ENCODE assay signal across 15 mouse cellular contexts in genomic region chr14:33662080-33662479, GRCm38 (mm10).
DNase-seq lines count a peak whose midpoint lies in the region; ATAC-seq lines count a peak whose summit lies in the region.
"Had no signal": no experiment of that assay in that cellular context is flagged by ENCODE, and none has a peak within 500 bp of the region (broad histone marks: within the 10 kb centered on the region; RNA-seq: fewer than 3 reads in every experiment).

No protein-coding gene starts in this region.

- H3K27me3 ChIP-seq in heart, embryonic 12.5 days (replicated peaks), result 0 out of 2 replicates have a peak, but pooled peaks cover 2% of the 10 kb centered on the region
- H3K27me3 ChIP-seq in megakaryocyte, embryonic 14.5 days (replicated peaks), result no peaks in the 10 kb centered on the region
- no peaks in the 10 kb centered on the region for H3K27me3 ChIP-seq in stomach, embryonic 16.5 days (ENCODE audit: control insufficient read depth, insufficient read depth, low read length)

- H3K27ac ChIP-seq in heart, embryonic 12.5 days (ENCODE audit: poor library complexity, severe bottlenecking), result no peak overlapping the region
- H3K27ac ChIP-seq in stomach, embryonic 16.5 days (ENCODE audit: low read length), result no peak overlapping the region
- H3K27ac ChIP-seq: hindbrain, embryonic 10.5 days; macrophage had no signal

- no peaks in the 10 kb centered on the region for H3K4me1 ChIP-seq in heart, embryonic 12.5 days (replicated peaks)
- no peaks in the 10 kb centered on the region for H3K4me1 ChIP-seq in megakaryocyte, embryonic 14.5 days
- no peaks in the 10 kb centered on the region for H3K4me1 ChIP-seq in stomach, embryonic 16.5 days (ENCODE audit: control insufficient read depth, insufficient read depth, low read length)
- H3K4me1 ChIP-seq: hindbrain, embryonic 10.5 days had no signal

- ATAC-seq in heart, embryonic 12.5 days (ENCODE audit: insufficient number of reproducible peaks, low FRiP score), result no peak
- ATAC-seq in megakaryocyte, adult 5-6 weeks (ENCODE audit: poor library complexity, severe bottlenecking), result no peak
- peak; percentile 47; the same call in 1 of the 2 replicates for ATAC-seq in stomach, embryonic 16.5 days (ENCODE audit: insufficient read depth, low FRiP score)

- peak; percentile 23 for DNase-seq in heart, postnatal 4 days
- peak; percentile 57 for DNase-seq in kidney, postnatal 14 days
- no peak for DNase-seq in adrenal gland, adult 18-20 months (ENCODE audit: low spot score in 2 of 2)
- DNase-seq in natural killer cell, adult 2 months (ENCODE audit: low spot score in 2 of 2), result no peak
- DNase-seq: adrenal gland, postnatal 36 days; layer of hippocampus, adult 9-11 months; left cerebral cortex, postnatal 4 days; thymus, postnatal 36 days had no signal

- H3K9me3 ChIP-seq in heart, embryonic 12.5 days (replicated peaks), result no peaks in the 10 kb centered on the region; the same call in none of the 2 replicates
- peaks cover 15% of the 10 kb centered on the region; the same call in 1 of the 2 replicates for H3K9me3 ChIP-seq in megakaryocyte, embryonic 14.5 days
- H3K9me3 ChIP-seq in stomach, embryonic 16.5 days (replicated peaks; ENCODE audit: control insufficient read depth, low read length), result no peaks in the 10 kb centered on the region; the same call in 1 of the 2 replicates
- H3K9me3 ChIP-seq: hindbrain, embryonic 10.5 days had no signal

- 64% methylated on average over 9 of the region's 9 CpGs for WGBS in heart, embryonic 12.5 days
- WGBS in stomach, embryonic 16.5 days, result 39% methylated on average over 9 of the region's 9 CpGs

- no peak overlapping the region for H3K4me3 ChIP-seq in heart, embryonic 12.5 days
- H3K4me3 ChIP-seq in megakaryocyte, embryonic 14.5 days (replicated peaks), result peak overlapping the region; percentile 44
- H3K4me3 ChIP-seq in stomach, embryonic 16.5 days (replicated peaks; ENCODE audit: low read length), result no peak overlapping the region
- H3K4me3 ChIP-seq: hindbrain, embryonic 10.5 days had no signal

- H3K4me2 ChIP-seq in heart, embryonic 12.5 days, result no peak overlapping the region
- no peak overlapping the region for H3K4me2 ChIP-seq in stomach, embryonic 16.5 days (ENCODE audit: low read depth, low read length)

- H3K9ac ChIP-seq in heart, embryonic 12.5 days, result no peak overlapping the region
- no peak overlapping the region for H3K9ac ChIP-seq in stomach, embryonic 16.5 days (ENCODE audit: low read length)

- no peaks in the 10 kb centered on the region for H3K36me3 ChIP-seq in heart, embryonic 12.5 days
- H3K36me3 ChIP-seq in megakaryocyte, embryonic 14.5 days (replicated peaks; ENCODE audit: low read length), result no peaks in the 10 kb centered on the region
- H3K36me3 ChIP-seq in stomach, embryonic 16.5 days (ENCODE audit: control insufficient read depth, insufficient read depth, low read length), result no peaks in the 10 kb centered on the region
- H3K36me3 ChIP-seq: G1E; hindbrain, embryonic 10.5 days had no signal

Comparison
In these comparisons a context has a peak if more than half of its experiments do, and no peak if none do; other contexts are left out.
1. DNase-seq: peak in heart, postnatal 4 days (single experiment) and kidney, postnatal 14 days (single experiment); none in adrenal gland, adult 18-20 months (0 of 2) and natural killer cell, adult 2 months (0 of 2).